Mouse (Mus musculus) telencephalon, adult 2 months (tissue): ENCODE measurements around the gene Polr2f.

ENCODE experiments used
- DNase-seq: peaks from one replicate; pipeline ENCODE4 v3.0.0-alpha.2; 2011; ENCODE audit warnings: low read depth, low spot score

The Polr2f gene

DNA sequence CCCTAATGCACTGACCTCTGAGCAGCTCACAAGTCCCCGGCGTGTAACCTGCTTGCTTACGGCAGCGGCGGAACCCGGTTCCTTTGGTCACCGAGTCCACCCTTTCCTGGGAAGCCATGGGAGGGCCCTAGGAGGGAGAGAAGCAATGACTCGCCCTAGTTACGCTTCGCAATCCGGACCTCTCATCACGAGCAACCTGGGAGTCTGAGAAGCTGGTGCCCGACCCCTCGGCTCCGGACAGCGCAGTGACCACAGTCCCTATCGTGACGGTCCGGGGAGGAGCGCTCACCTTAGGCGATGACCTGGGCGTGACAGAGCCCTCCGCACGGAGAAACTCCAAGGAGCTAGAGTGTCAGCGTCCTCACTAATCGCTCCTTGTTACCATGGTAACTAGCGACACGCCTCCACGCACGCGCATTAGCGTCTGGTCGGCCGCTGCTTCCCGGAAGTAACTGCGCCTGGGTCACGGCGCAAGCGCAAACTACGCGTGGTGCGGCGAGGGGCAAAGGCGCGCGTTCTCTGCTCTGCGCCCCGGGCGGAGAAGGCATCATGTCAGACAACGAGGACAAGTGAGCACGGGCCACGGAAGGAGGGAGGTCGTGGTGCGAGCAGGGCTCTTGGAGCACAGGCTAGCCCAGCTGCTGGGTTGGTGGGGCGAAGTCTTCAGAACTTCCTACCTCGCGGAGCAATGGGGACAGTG lies at the start of gene Polr2f, which contains the start of gene 1700088E04Rik:
Gene Polr2f, plus strand, starts transcription at position 144 of the 700 bp plus-strand sequence.
Gene 1700088E04Rik, minus strand, starts transcription at position 388 of the 700 bp plus-strand sequence.
- DNase-seq = peak; percentile 80

DNA sequence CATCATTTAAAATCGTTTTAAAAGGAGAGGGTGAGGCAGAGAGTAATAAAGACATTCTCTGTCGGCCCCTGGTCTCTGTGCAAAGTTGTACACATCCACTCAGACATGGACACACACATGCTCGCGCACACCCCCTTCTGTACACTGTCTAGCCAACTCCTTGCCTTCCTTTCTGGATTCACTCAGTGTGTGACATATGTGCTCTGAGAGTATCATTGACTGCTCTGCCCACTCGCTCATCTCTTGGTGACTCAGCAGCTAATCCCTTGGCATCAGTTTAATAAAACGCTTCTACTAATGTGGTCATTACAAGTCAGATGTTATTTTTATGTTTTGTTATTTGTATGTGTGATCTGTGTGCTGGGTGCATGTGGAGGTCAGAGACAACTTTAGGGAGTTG lies 48.5 kb upstream of the Polr2f start:
- DNase-seq = no peak

DNA sequence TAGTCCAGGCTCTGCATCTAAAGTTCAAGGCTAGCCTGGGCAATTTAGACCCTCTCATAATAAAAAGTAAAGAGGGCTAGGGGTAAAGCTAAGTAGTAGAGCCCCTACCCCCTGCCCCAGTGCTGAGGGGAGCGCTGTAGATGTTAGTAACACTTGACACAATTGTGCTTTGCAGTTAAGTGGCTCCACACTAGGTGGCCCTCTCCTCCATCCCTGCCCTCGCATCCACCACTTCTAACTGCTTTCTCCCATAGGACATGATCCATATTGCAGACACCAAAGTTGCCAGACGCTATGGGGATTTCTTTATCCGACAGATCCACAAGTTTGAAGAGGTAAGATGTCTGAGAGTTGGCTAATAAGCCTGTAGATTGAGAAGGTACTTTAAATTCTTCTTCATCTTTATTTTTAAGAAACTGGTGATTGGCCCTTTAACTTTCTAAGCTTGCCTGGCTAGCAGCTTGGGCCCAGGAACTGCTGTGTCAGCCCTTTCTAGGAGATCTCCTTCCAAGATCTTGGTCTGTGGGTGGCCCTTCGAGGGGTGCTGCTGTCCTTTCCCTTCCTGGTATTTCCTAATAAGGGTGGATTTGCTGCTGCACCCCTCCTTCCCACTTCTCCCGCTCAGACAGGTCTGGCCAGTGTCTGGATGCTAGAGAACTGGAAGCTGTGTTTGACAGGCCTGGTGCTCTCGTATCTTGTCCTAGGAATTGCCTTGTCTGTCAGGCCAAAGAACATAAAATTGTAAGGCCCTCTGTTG lies 47.5 kb upstream of the Polr2f start:
- DNase-seq = no peak

DNA sequence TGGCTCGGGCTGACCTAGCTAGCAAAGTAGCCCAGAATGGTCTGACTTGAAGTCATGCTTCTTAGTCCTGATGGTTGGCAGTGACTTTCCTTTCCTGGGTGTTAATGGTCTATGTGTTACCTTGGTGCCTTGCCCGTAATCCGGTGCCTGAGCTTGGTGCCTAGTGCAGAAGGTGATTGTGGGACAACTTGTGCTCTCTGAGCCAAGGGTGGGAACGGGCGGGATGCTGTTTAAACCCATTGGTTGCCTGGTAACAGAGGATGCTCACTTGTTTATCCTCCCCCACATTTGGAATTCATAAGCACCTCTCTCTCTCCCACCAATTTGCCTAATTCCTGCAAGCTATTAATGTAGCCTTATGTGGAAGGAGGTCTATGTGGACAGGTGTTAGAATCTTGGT lies 45.3 kb upstream of the Polr2f start:
- no peak for DNase-seq

DNA sequence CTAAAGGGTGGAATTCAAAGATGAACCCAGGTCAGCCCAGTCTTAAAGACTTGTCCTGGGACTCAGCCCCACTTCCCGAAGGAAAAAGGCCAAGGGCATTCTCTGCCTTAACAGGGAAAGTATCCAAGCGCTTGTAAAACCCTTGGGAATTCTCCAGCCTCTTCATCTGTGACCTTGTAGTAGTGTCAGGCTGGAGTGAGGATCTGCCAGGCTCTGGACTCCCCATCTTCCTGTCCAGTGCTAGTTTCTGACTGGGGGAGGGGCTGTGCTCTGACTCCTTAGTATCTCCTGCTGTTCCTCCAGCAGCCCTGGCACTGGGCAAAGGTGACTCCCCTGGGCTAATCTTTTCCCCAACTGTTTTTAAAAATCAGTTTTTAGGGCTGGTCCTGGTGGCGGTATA lies 44.3 kb upstream of the Polr2f start:
- no peak for DNase-seq

DNA sequence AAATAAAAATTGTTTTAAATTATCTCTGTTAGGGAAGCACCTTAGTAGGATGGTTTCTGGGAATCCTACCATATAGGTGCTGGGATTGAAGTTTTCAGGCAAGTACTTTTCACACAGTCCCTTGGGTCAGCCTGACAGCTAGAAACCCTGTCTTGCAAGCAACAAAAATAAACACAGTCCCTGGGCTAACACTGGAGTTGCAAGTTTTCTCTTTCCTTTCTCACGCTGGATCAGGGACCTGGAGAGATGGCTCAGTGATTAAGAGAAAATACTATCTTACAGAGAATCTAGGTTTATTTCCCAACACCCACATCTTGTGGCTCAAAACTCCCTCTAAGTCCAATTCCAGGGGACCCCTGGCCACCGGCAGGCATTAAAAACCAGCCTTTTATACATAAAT lies 43.7 kb upstream of the Polr2f start:
- no peak for DNase-seq

DNA sequence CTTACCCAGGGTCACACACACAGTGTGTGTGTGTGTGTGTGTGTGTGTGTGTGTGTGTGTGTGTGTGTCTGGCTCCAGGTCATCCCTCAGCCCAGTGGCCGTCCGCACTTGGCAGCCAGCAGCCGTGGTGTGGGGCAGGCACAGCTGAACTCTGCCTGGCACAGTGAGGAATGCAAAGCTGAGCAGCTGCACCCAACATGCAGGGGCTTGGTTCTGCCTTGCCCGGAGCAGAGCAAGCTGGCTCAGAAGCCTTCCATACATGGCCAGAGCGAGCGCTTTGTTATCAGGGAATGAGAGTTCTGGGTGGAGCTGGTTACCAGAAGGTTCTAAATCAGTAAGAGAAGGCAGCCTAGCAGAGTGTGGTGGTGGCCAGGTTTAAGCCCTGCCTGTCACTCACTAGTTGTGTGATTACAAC lies 43.2 kb upstream of the Polr2f start:
- DNase-seq = peak; percentile 64

DNA sequence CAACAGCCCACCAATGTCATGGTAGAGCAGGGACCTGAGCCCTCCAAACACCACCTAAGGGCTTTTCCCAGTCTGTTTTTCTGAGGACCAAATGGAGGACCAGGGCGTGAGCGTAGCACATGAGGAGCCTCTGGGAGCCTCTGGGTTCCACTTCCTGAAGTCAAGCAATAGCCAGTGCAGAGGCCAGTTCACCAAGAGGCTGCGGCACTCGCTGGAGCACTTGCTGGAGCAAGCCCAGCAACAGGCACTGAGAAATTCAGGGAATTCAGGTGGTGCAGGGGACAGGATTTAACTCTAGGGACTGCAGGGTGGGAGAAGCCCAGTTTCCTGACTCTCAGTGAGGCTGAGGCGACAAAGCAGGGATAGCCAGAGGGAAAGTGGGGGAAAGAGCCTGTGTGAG lies 42.6 kb upstream of the Polr2f start:
- no peak for DNase-seq

DNA sequence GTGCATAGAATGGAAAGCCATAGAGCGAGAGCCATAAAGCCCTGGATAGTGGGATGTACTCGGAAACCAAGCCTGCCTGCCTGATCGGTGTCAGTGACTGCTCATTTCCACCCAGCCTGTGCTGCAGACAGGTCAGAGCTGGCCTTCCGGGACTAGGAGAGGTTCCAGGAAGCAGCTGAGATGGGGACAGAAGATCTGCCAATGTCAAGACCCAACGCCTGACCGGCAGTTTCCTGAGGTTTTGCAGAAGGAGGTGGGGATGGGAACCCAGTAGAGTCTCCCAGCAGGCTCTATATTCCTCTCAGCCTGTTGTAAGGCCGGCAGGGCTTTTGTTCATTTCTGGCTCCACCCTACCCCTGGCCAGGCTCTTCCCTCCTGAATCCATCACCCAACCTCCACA lies 41.9 kb upstream of the Polr2f start:
- no peak for DNase-seq

DNA sequence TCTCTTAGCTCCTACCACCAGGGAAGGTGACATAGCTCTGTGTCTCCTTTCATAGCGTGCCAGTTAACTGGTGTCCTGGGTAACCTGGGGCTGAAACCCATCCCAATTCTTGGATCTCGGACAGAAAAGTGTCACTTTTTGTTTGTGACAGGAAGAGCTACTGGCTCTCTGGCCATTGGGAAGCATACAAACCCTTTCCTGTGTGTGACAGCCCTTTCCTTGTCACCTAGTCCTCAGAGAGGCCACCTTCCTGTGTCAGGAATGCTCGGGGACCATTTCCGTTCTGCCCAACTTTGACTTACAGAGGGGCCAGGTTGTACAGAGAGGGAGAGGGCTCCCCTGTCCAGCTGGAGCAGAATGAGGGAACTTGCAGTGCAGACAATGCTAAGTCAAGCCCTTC lies 41.4 kb upstream of the Polr2f start:
- no peak for DNase-seq

DNA sequence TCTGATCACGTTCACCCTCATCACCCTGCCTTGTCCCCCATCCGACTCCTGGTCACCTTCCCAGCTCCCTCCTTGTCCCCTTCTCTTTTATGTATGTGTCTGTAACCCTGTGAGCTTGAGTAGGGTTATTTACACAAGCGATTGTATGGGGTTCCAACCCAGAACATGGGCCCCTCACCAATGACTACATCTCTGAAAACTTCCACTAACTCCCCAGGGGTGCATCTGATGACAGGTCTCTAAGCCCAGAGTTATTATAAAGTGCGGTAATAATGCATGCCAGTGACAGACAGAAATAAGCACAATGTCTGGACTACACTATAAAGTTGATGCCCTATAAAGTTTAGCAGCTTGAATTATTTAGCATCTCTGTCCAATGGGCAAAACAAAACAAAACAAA lies 40.4 kb upstream of the Polr2f start:
- no peak for DNase-seq

DNA sequence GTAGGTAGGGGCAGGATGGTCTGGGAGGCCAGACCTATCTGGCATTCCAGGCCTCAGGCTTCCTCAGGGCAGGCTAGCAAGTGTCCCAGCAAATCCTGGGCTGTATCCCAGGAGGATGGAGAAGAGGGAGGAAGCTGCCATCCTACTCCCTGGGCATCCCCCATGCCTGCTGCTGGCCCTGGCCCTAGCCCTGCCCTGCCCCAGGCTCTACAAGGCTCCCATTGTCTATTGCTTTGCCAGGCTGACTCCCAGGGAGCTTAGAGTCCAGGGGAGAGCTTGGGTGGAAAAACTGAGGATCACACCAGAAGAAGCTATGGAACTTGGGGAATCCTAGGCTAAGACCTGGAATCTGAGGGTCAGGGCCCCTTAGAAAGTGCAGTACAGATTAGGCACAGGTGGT lies 39.3 kb upstream of the Polr2f start:
- DNase-seq = no peak

DNA sequence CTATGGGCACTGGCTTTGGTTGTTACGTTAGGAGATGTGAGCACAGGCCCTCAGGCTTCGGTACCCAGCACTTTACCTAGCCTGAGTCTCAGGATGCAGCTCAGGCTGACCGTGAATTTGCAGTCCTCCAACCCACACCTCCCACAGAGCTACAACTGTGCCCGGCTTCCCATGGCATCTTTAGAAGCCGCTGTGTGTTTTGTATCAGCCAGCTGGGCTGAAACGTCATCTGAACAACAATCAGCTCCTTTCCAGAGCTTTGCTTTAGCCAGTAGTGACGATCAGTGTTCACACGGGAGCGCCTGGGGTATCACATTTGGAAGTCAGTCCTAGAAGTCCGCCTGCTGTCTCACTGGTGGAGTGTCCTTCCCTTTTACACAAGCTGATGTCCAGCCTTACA lies 37.5 kb upstream of the Polr2f start:
- no peak for DNase-seq

DNA sequence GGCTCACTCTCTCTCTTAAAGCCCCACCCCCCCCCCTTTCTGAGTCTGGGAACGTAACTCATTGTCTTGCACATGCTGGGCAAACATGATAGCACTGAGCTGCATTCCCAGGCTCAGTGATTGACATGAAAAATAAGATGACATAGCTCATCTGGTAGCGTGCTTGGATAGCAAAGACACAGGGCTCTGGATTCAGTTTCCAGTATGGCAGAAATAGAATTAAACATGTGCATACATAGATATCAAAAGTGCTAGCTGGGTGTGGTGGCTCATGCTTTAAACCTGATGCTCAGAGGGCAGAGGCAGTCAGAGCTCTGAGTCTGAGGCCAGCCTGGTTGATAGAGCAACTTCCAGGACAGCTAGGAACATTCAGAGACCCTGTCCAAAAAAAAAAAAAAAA lies 35.0 kb upstream of the Polr2f start:
- DNase-seq = no peak

DNA sequence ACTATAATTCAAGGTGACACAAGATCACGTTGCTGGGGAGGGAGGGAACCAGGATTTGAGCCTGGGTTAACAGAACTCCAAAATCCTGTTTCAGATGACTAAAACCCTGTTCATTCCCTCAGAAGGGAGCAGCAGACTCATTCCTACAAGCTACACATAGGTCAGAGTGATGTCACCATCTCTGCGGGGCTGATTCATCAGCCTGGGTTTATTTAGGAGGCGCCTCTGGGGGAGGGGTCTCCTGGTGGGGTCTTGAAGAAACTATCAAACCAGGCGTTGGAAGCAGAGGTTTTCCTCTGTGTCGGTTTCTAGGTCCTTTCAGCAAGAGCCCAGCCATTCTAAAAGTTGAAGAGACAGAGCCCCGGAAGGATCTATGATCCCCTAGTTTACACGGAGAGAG lies 32.8 kb upstream of the Polr2f start:
- DNase-seq = no peak

DNA sequence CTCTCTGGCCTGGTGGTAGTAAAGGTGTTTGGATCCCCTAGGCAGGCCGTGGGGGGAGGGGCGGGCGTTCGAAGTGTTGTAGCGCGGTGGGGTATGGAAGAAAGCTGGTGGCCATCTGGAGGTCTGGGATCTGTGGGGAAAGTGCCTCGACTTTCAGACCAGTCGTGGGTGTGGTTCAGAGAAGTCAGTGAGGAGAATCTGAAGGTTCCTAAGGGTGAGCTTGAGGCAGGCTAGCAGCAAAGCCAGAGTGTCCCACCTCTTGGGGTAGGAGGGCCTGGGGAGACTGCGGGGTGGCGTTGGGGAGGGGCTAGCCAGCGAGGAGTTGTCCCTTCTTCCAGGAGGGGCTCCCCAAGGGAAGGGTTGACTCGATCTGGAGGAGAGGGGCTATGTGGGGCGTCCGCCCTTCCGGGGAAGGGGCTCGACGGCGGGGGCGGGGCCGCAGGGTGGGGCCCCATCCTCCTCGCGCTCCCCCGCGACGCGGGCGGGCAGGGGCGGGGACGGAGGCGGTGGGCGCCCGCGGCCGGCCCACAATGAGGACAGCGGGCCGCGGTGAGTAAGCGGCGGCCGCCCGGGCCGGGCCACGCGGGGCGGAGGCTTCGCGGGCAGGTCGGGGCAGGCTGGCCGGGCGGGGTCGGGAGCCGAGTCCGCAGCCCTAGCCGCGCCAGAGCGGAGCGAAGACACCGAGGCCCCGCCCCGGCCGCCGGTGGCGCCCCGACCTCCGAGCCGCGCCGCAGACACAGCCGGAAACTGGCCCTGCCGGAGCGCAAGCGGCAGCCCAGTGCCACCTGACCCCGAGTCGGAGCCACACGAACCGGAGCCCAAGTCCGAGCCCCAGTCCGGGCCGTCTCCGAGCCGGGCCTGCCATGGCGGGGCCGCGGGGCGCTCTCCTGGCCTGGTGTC lies 32.1 kb upstream of the Polr2f start, which contains the start of gene Micall1:
Gene Micall1, plus strand, starts transcription at position 478 of the 900 bp plus-strand sequence.
- DNase-seq = no peak

DNA sequence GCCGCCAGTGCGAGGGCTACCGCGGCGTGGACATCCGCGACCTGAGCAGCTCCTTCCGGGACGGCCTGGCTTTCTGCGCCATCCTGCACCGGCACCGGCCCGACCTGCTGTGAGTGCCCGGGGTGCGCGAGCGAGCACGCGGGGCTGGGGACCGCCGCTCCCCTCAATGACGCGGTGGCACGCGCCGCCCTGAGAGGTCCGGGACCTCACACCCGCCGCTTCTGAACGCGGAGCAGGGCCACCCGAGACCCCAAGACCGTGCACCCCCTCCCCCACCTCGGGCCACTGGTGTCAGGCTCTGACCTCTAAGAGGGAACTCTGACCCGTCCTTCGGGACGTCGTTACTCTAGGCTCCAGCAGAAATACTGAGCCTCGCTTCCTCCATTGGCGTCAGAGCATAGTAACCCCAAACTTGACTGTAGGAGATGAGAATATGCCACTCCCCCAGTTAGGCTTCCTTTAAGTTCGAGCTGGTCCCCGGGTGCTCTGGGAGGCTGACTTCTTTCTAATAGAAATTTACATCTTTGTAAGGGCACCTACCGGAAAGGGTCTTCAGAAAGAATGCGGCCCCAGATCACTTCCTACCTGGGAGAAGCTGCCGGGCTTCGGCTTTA lies 31.4 kb upstream of the Polr2f start:
- DNase-seq = no peak

DNA sequence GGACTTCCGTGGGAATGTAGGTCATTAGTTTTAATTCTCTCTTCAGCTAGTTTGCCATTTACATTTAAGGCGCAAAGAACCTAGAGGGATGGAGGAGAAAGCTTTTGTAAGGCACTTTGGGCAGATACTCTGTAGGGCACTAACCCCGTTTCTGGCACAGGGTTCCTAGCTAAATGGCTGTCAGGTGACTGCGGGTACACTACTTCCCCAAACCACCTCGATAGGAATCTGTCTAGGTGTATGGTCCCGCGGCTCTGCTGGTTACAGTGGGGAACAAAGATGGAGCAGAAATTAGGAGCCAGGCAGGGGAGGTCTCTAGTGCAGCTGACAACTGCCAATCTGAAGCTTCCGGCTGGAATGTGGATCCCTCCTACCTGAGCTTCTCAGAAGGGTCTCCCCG lies 30.8 kb upstream of the Polr2f start:
- no peak for DNase-seq

DNA sequence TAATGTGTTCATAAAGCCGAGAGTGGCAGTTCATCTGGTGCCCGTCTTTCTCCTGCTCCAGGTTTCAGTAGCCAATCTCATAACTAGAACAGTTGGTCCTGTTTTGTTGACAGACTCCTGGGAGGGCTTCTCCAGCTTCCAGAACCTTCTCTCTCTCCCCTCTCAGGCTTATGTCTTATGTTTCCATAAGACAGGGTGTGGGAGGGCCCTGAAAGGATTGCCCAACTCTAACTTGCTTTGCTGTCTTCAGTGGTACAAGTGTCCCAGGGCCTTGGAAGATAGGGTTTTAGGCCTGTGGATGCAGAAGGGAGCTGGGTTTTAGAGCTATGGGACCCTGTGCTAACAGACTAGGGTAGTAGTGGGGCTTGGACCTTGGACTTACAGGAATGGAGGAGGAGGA lies 30.3 kb upstream of the Polr2f start:
- no peak for DNase-seq

DNA sequence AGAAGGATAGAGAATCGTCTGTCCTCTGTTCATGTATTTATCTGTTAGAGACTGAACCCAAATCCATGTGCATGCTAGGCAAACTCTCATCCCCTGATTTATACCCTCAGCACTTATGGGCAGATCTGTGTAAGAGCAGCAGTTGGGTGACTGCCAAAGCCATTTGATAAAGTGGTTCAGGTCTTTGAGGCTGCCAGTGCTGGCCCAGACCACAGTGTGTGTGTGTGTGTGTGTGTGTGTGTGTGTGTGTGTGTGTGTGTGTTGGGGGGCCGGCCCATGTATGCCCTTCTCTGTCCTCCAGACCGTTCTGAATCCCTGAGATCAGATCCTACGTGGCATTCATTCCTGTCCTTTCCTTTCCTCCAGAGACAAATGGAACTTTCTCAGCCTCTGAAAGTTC lies 29.0 kb upstream of the Polr2f start:
- no peak for DNase-seq

DNA sequence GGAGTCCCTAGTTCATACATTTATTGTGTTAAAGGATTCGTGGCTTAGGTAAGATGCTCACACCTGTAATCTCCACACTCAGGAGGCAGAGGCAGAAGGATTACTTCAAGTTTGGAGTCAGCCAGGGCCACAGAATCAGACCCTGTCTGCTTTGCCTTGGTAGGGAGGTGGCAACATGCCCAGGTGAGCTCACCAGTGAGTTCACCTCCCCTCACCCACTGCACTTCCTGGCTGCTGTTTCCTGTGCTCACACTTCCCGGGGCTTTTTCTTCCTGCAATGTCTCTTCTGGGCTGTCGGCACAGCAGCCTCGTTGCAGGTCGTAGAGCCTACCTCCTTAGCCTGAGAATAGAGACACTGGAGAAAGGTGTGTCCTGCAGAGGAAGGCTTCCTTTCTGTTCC lies 25.5 kb upstream of the Polr2f start:
- no peak for DNase-seq

DNA sequence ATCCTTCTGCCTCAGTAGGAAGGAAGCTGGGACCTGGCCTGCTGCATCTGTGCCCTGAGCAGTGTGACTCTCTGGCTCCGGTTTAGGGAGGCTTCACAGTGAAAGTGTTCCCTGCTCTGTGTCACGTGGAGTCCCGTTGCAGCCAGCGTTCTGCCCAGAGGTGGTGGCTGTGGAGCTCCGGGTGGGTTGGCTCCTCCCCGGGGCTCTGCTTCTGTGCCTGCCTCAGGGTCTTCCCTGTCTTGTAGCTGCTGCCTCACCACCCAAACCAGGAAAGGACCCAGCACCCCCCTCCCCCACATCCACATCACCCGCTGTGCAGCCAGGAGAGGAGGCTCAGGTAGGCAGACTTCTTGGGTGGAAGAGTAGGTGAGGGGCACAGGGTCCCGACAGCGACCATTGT lies 21.3 kb upstream of the Polr2f start:
- no peak for DNase-seq
